Mouse (Mus musculus) heart, adult 2 months (tissue): ENCODE results near the gene Grik4.

Source experiments
- CTCF ChIP-seq: fragments of 200-600 bp; IDR thresholded peaks from 2 replicates; pipeline ENCODE4 v1.8.1; 2022; ENCODE audit warnings: antibody characterized with exemption, mild to moderate bottlenecking, moderate library complexity
- EP300 ChIP-seq: fragments of 200-500 bp; IDR thresholded peaks from 2 replicates; pipeline ENCODE4 v1.6.1; 2011; ENCODE audit warnings: low read depth, low read length, control low read depth; ENCODE audit not compliant: insufficient read depth
- POLR2A ChIP-seq: fragments of 200-500 bp; IDR thresholded peaks from 2 replicates; pipeline ENCODE4 v1.6.1; 2011; ENCODE audit warnings: mild to moderate bottlenecking, low read depth, low read length, control low read depth; ENCODE audit not compliant: insufficient read depth

GRCm38 (mm10) chr9:42964366-42964765 is 20.1 kb upstream of the Grik4 start:
- TF ChIP-seq POLR2A (no peak), CTCF (no peak), EP300 (no peak)
